Mouse (Mus musculus) T-helper 2 cell (primary cell): ENCODE results near the gene Pir.

Experiments used
- in situ Hi-C: fragments of 300-600 bp; cut with MboI, MseI; formaldehyde crosslinking; loops from one replicate; pipeline ENCODE4 v1.15.1; 2025; ENCODE audit warnings: high pct_unique_total_duplicates

Pir gene

DNA sequence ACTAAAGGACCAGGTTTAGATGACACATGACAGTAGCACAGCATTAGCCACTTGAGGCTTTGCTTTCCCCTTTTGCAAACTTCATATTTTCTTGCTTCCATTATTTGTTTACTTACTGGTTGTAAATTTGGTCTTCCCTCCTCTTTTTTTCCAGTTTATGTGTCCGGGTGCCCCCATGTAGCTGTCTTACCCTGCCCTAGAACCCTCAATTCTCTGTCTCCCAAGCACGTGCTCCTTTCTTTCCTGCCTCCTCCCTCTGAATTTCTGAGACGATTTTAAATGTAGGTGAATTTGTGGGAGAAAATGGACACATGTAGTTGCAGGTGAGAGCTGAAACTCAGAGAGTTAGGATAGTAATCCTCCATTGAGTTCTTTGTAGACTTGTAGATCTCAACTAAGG is 151.3 kb downstream of the Pir start:
- in situ Hi-C loops, result loop anchor here (10.0 kb wide), 1 partner anchor 486 kb away; no protein-coding TSS in a partner anchor
